Mouse (Mus musculus): ENCODE data around the gene Tbx3. TPM values are rescaled to one million over a fixed set of nuclear protein-coding genes. Genes with fewer than 3 reads are reported as not detected.
A peak's percentile ranks its signal among the peaks of the same experiment; 100 is the strongest.

Gene Tbx3
- total and polyA plus RNA-seq, 2 experiments from 2014 or later = 1.1 to 4.0 TPM

DNA sequence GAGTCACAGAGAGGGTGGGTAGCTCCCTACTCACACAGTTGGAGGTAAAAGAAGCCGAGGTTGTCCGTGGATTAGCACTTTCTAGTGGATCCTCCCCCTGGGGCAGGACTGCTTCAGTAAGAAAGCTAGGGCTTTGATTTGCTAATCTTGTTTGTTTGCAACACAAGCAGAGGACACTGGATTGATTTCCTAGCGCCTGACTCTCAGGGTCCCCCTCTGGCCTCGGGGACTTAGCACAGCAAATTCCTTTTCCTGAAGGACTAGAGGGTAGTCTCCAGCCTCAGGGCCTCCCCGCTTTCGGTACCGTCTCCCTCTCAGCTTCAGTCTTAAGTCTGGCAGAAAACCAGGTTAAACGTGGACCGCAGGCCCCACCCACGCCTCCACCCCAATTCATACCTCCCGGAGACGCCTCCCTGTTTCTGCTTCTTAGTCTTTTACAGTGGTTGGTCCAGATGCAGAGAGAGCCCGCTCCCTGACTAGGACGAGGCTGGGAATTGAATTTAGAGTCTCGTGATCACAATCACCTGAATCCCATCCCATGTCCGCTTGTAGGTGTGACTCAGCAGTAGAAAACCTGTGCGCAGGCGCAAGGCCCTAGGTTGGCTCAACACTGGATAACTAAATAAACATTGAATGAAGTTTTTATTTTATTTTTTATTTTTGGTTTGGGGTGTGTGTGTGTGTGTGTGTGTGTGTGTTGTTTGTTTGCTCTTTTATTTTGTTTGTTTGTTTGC, 39.5 kb downstream of the Tbx3 start:
- DNase-seq (ENCODE audit: low spot score) (no peak), ATAC-seq (ENCODE audit: low FRiP score) (no peak)
- TF ChIP-seq CTCF (IDR thresholded peaks at IDR 0.05) = no peak
- Histone ChIP-seq H3K4me2 (ENCODE audit: low read depth, low read length, poor library complexity, severe bottlenecking) (peak overlapping the region; percentile 10; the same call in 1 of the 2 replicates), H3K36me3 (ENCODE audit: insufficient read depth, low read length) (no peaks in the 10 kb centered on the region), H3K4me1 (ENCODE audit: insufficient read depth, low read length) (no peaks in the 10 kb centered on the region), H3K27ac (ENCODE audit: low read depth, low read length) (no peak overlapping the region), H3K9ac (replicated peaks; ENCODE audit: low read length, poor library complexity, severe bottlenecking) (no peak overlapping the region), H3K9me3 (ENCODE audit: low read length) (no peaks in the 10 kb centered on the region), H3K27me3 (ENCODE audit: insufficient read depth, low read length) (peaks cover 40% of the 10 kb centered on the region), H3K4me3 (ENCODE audit: low read depth, low read length) (peak overlapping the region; percentile 2; the same call in 1 of the 2 replicates)
- WGBS = 8% methylated on average over 18 of the region's 18 CpGs

DNA sequence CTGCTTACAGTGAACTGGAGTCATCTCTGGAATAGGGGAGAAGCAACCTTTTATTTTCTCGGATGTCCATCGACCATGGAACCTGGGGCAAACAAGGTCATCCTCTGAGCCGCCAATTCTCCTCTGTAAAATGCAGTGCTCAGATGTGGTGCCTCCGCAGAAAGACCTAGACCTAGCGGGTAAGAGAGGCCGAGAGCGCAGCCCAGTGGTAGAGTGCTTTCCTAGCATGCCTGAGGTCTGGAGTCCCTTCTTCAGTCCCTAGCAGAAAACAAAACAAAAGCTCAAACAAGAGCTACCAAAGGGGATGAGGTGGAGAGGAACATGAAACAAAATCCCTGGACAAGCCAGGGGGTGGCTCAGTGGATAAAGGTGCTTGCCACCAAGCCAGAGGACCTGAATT, 40.3 kb downstream of the Tbx3 start:
- WGBS = 13% methylated on average over 7 of the region's 7 CpGs
- no peaks in the 10 kb centered on the region for H3K36me3 ChIP-seq (ENCODE audit: insufficient read depth, low read length)

DNA sequence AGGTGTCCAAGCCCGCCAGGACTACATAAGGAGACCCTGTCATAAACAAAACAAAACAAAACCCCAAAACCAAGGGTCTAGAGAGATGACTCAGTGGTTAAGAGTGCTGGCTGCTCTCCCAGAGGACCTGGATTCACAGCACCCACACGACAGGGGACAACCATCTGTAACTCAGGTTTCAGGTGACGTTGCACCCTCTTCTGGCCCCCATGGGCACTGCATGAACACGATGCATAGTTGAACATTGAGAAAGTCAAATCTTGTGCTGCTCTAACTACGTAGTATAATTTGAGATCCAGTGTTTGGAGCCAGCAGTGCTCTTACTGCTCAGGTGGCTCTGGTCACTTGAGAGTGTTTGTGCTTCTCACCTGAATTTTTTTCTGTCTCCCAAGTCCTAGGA, 41.2 kb downstream of the Tbx3 start:
- no peak for DNase-seq (ENCODE audit: low spot score)
- WGBS = 91% methylated on average over 5 of the region's 5 CpGs

More for the DNA sequence above, 40.3 kb downstream of the Tbx3 start:
- ATAC-seq (ENCODE audit: low FRiP score) (no peak), DNase-seq (ENCODE audit: low spot score) (no peak)
- H3K27me3 ChIP-seq (ENCODE audit: insufficient read depth, low read length) = peaks cover 38% of the 10 kb centered on the region
- H3K9me3 ChIP-seq (ENCODE audit: low read length) = no peaks in the 10 kb centered on the region
- H3K4me1 ChIP-seq (ENCODE audit: insufficient read depth, low read length) = no peaks in the 10 kb centered on the region
- no peak overlapping the region for H3K9ac ChIP-seq (replicated peaks; ENCODE audit: low read length, poor library complexity, severe bottlenecking)
- H3K4me2 ChIP-seq (ENCODE audit: low read depth, low read length, poor library complexity, severe bottlenecking) = no peak overlapping the region
- H3K4me3 ChIP-seq (ENCODE audit: low read depth, low read length) = no peak overlapping the region
- TF ChIP-seq CTCF (IDR thresholded peaks at IDR 0.05) = peak; percentile 31
- no peak overlapping the region for H3K27ac ChIP-seq (ENCODE audit: low read depth, low read length)

DNA sequence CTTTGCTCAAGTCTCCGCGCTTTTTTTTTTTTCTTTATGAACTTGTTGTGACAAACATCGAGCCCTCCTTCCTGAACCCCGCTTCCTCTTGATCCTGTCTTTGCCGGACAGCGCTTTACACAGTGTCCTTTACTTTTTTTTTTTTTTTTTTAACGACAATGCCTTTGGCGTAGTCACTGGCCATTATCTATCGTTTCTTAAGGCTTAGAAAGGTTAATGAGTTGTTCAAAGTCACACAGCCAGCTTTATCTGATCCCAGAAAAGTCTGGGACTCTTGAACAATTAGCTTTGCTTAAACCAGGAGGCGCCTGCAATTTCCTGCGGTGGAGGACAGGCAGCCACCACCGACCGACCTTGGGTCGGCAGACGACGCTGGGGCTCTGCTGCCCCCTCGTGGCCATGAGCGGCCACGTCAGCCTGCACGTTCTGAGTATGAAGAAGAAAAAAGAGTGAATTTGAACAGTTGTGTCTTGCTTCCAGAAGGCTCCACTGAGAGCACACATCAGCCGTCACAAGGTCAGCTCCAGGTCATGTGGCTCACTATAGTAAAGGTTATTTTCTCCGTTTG, 42.3 kb downstream of the Tbx3 start:
- WGBS = 9% methylated on average over 22 of the region's 22 CpGs

More for the DNA sequence above, 41.2 kb downstream of the Tbx3 start:
- H3K4me1 ChIP-seq (ENCODE audit: insufficient read depth, low read length) = no peaks in the 10 kb centered on the region
- no peak overlapping the region for H3K9ac ChIP-seq (replicated peaks; ENCODE audit: low read length, poor library complexity, severe bottlenecking)
- no peaks in the 10 kb centered on the region for H3K9me3 ChIP-seq (ENCODE audit: low read length)
- ATAC-seq (ENCODE audit: low FRiP score) = no peak
- TF ChIP-seq CTCF (IDR thresholded peaks at IDR 0.05) = no peak
- H3K4me3 ChIP-seq (ENCODE audit: low read depth, low read length) = no peak overlapping the region
- peaks cover 32% of the 10 kb centered on the region for H3K27me3 ChIP-seq (ENCODE audit: insufficient read depth, low read length)
- H3K4me2 ChIP-seq (ENCODE audit: low read depth, low read length, poor library complexity, severe bottlenecking) = no peak overlapping the region
- H3K27ac ChIP-seq (ENCODE audit: low read depth, low read length) = no peak overlapping the region
- H3K36me3 ChIP-seq (ENCODE audit: insufficient read depth, low read length) = no peaks in the 10 kb centered on the region

DNA sequence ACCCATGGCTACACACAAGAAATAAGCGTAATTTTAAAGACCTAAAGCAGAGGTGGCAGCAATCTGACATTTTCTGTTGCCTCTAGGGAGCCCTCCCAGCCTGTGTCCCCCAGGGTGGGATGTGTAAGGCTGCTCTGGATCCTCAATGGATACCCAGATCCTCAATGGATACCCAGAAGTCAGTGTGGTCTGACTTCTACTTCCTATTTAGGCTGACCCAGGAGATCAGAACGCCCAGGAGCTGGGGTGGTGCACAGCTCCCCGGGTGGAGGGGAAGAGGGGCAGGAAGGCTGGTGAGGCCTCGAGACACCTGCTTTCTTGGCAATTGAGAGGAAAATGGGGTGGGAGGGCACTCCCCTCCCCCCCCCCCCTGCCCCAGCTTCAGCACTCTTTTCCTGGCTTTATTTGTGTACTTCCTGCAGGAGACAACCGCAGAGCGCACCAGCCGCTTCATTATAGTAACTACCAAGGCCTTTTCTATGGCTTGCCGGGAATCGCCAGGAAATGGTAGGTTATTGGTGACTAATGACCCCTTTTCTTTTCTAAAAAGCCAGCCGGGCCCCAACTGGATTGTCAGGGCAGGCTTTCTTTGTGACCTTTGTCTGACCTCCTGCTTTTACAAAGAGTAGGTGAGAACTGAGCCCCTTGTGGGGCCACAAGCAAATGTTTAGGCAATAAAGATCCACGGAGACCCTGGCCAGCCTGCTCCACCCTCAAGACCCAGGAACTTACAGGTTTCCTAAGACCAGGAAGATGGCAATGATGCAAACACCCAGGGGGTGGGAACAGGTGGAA, 50.2 kb downstream of the Tbx3 start:
- no peak for ATAC-seq (ENCODE audit: low FRiP score)
- Histone ChIP-seq H3K9me3 (ENCODE audit: low read length) (no peaks in the 10 kb centered on the region), H3K27ac (ENCODE audit: low read depth, low read length) (no peak overlapping the region), H3K4me3 (ENCODE audit: low read depth, low read length) (no peak overlapping the region), H3K27me3 (ENCODE audit: insufficient read depth, low read length) (no peaks in the 10 kb centered on the region), H3K9ac (replicated peaks; ENCODE audit: low read length, poor library complexity, severe bottlenecking) (no peak overlapping the region), H3K4me1 (ENCODE audit: insufficient read depth, low read length) (no peaks in the 10 kb centered on the region), H3K4me2 (ENCODE audit: low read depth, low read length, poor library complexity, severe bottlenecking) (no peak overlapping the region), H3K36me3 (ENCODE audit: insufficient read depth, low read length) (no peaks in the 10 kb centered on the region)
- DNase-seq (ENCODE audit: low spot score) = no peak
- no peak for TF ChIP-seq CTCF (IDR thresholded peaks at IDR 0.05)
- WGBS = 37% methylated on average over 11 of the region's 11 CpGs

More for the DNA sequence above, 42.3 kb downstream of the Tbx3 start:
- ATAC-seq (ENCODE audit: low FRiP score) (no peak), DNase-seq (ENCODE audit: low spot score) (peak; percentile 73)
- H3K27me3 ChIP-seq (ENCODE audit: insufficient read depth, low read length) = peaks cover 22% of the 10 kb centered on the region
- TF ChIP-seq CTCF (IDR thresholded peaks at IDR 0.05) = peak; percentile 94
- no peaks in the 10 kb centered on the region for H3K4me1 ChIP-seq (ENCODE audit: insufficient read depth, low read length)
- no peak overlapping the region for H3K4me3 ChIP-seq (ENCODE audit: low read depth, low read length)
- H3K36me3 ChIP-seq (ENCODE audit: insufficient read depth, low read length) = no peaks in the 10 kb centered on the region
- no peak overlapping the region for H3K9ac ChIP-seq (replicated peaks; ENCODE audit: low read length, poor library complexity, severe bottlenecking)
- no peaks in the 10 kb centered on the region for H3K9me3 ChIP-seq (ENCODE audit: low read length)
- peak overlapping the region; percentile 20; the same call in 1 of the 2 replicates for H3K4me2 ChIP-seq (ENCODE audit: low read depth, low read length, poor library complexity, severe bottlenecking)
- H3K27ac ChIP-seq (ENCODE audit: low read depth, low read length) = no peak overlapping the region

Measured in midbrain, postnatal 0 days (tissue).